Mouse (Mus musculus) embryonic facial prominence, embryonic 11.5 days (tissue): ENCODE results near the gene Tgfb2. TPM values are rescaled to one million over a fixed set of nuclear protein-coding genes. Genes with fewer than 3 reads are reported as not detected.

ENCODE experiments used
- ATAC-seq: fragments of 200-750 bp; cut with Nextera tagmentation; replicated peaks from 2 replicates; pipeline ENCODE4 v1.8.0; 2017; ENCODE audit warnings: low read depth; ENCODE audit not compliant: insufficient number of reproducible peaks, low FRiP score, low TSS enrichment
- DNase-seq: peaks from one replicate; pipeline ENCODE4 v3.0.0-alpha.2; 2015; ENCODE audit warnings: low spot score
- H3K27ac ChIP-seq: fragments of 300-500 bp; sonication (generic); replicated peaks from 2 replicates; pipeline ENCODE4 v1.5.1; 2014; ENCODE audit warnings: mild to moderate bottlenecking, low read depth, low read length, control low read depth
- H3K27me3 ChIP-seq: fragments of 300-500 bp; sonication (generic); 2 replicates; pipeline ENCODE4 v1.6.1; 2014; ENCODE audit warnings: mild to moderate bottlenecking, low read length, moderate library complexity, mixed read lengths; ENCODE audit not compliant: control insufficient read depth, insufficient read depth
- H3K36me3 ChIP-seq: fragments of 300-500 bp; sonication (generic); replicated peaks from 2 replicates; pipeline ENCODE4 v1.6.1; 2014; ENCODE audit warnings: low read depth, mild to moderate bottlenecking, low read length, moderate library complexity, mixed read lengths; ENCODE audit not compliant: control insufficient read depth, insufficient read depth
- H3K4me1 ChIP-seq: fragments of 300-500 bp; sonication (generic); 2 replicates; pipeline ENCODE4 v1.6.1; 2014; ENCODE audit warnings: low read length, mixed read lengths; ENCODE audit not compliant: control insufficient read depth, insufficient read depth
- H3K4me2 ChIP-seq: fragments of 300-500 bp; sonication (generic); 2 replicates; pipeline ENCODE4 v1.6.1; 2014; ENCODE audit warnings: low read depth, mild to moderate bottlenecking, control low read depth, low read length, moderate library complexity
- H3K4me3 ChIP-seq: fragments of 300-500 bp; sonication (generic); 2 replicates; pipeline ENCODE4 v1.5.1; 2014; ENCODE audit warnings: low read depth, low read length, control low read depth
- H3K9ac ChIP-seq: fragments of 300-500 bp; sonication (generic); replicated peaks from 2 replicates; pipeline ENCODE4 v1.6.1; 2014; ENCODE audit warnings: mild to moderate bottlenecking, control low read depth, low read length
- H3K9me3 ChIP-seq: fragments of 300-500 bp; sonication (generic); replicated peaks from 2 replicates; pipeline ENCODE4 v1.6.1; 2016; ENCODE audit warnings: mild to moderate bottlenecking, low read length, inconsistent platforms, mixed read lengths; ENCODE audit not compliant: control insufficient read depth
- WGBS: fragments of 180-500 bp; shearing (Covaris S2); extraction: QIAGEN DNeasy Blood & Tissue Kit; methylation state at CpG from one replicate; pipeline ENCODE4 v1.1.7; 2014; 5-methylcytosine and 5-hydroxymethylcytosine counted together
- polyA plus RNA-seq: library from polyadenylated mRNA; unstranded; fragments of >200 nt; fragmentation: Nextera tagmentation; extraction: Ambion mirVana; gene quantifications from 2 replicates; pipeline ENCODE4 v1.2.1, GENCODE M21; 2014

Gene Tgfb2
- polyA plus RNA-seq, 1 experiment from 2014 or later, result 38.5 TPM

- Histone ChIP-seq H3K4me3 (no peak overlapping the region), H3K27me3 (no peaks in the 10 kb centered on the region), H3K36me3 (no peaks in the 10 kb centered on the region), H3K27ac (no peak overlapping the region), H3K4me1 (no peaks in the 10 kb centered on the region), H3K9me3 (no peaks in the 10 kb centered on the region), H3K4me2 (no peak overlapping the region), H3K9ac (no peak overlapping the region)
- WGBS, result 80% methylated on average over 15 of the region's 15 CpGs
- no peak for ATAC-seq
- DNase-seq, result no peak
These were observed 7.0 kb downstream of the Tgfb2 start for GRCm38 (mm10) chr1:186698583-186699338.

- Histone ChIP-seq H3K9ac (no peak overlapping the region), H3K4me1 (no peaks in the 10 kb centered on the region), H3K9me3 (no peaks in the 10 kb centered on the region), H3K36me3 (no peaks in the 10 kb centered on the region), H3K27ac (no peak overlapping the region), H3K27me3 (no peaks in the 10 kb centered on the region), H3K4me3 (no peak overlapping the region), H3K4me2 (no peak overlapping the region)
- no peak for DNase-seq
- WGBS, result 91% methylated on average over 9 of the region's 9 CpGs
- no peak for ATAC-seq
These were observed 9.6 kb downstream of the Tgfb2 start for GRCm38 (mm10) chr1:186696231-186696630.

- Histone ChIP-seq H3K4me1 (no peaks in the 10 kb centered on the region), H3K27me3 (no peaks in the 10 kb centered on the region), H3K27ac (no peak overlapping the region), H3K36me3 (no peaks in the 10 kb centered on the region), H3K9ac (no peak overlapping the region), H3K4me3 (no peak overlapping the region), H3K4me2 (no peak overlapping the region), H3K9me3 (no peaks in the 10 kb centered on the region)
- 52% methylated on average over 4 of the region's 4 CpGs for WGBS
- ATAC-seq, result no peak
- DNase-seq, result no peak
These were observed 10.4 kb downstream of the Tgfb2 start for GRCm38 (mm10) chr1:186695361-186695760.

GRCm38 (mm10) chr1:186692370-186692769, 13.4 kb downstream of the Tgfb2 start:
- no peak overlapping the region for H3K27ac ChIP-seq
- DNase-seq (no peak), ATAC-seq (no peak)
- WGBS, result 92% methylated on average over 4 of the region's 4 CpGs
- H3K9ac ChIP-seq, result no peak overlapping the region
- no peak overlapping the region for H3K4me2 ChIP-seq
- no peak overlapping the region for H3K4me3 ChIP-seq
- no peaks in the 10 kb centered on the region for H3K27me3 ChIP-seq
- no peaks in the 10 kb centered on the region for H3K4me1 ChIP-seq
- H3K36me3 ChIP-seq, result no peaks in the 10 kb centered on the region
- no peaks in the 10 kb centered on the region for H3K9me3 ChIP-seq

GRCm38 (mm10) chr1:186691708-186692107, 14.1 kb downstream of the Tgfb2 start:
- DNase-seq, result no peak
- H3K27me3 ChIP-seq, result no peaks in the 10 kb centered on the region
- no peak overlapping the region for H3K4me3 ChIP-seq
- no peaks in the 10 kb centered on the region for H3K36me3 ChIP-seq
- no peak overlapping the region for H3K27ac ChIP-seq
- WGBS, result 91% methylated on average over 9 of the region's 9 CpGs
- no peak overlapping the region for H3K9ac ChIP-seq
- H3K4me2 ChIP-seq, result no peak overlapping the region
- no peaks in the 10 kb centered on the region for H3K9me3 ChIP-seq
- ATAC-seq, result no peak
- H3K4me1 ChIP-seq, result no peaks in the 10 kb centered on the region

- H3K4me3 ChIP-seq, result no peak overlapping the region
- DNase-seq (no peak), ATAC-seq (no peak)
- WGBS, result 92% methylated on average over 3 of the region's 3 CpGs
- H3K9ac ChIP-seq, result no peak overlapping the region
- no peak overlapping the region for H3K27ac ChIP-seq
- no peaks in the 10 kb centered on the region for H3K27me3 ChIP-seq
- H3K4me2 ChIP-seq, result no peak overlapping the region
- H3K36me3 ChIP-seq, result no peaks in the 10 kb centered on the region
- no peaks in the 10 kb centered on the region for H3K4me1 ChIP-seq
- H3K9me3 ChIP-seq, result no peaks in the 10 kb centered on the region
These were observed 21.7 kb downstream of the Tgfb2 start for GRCm38 (mm10) chr1:186684041-186684440.

- Histone ChIP-seq H3K9me3 (no peaks in the 10 kb centered on the region), H3K4me2 (no peak overlapping the region), H3K9ac (no peak overlapping the region), H3K4me3 (no peak overlapping the region), H3K27ac (no peak overlapping the region), H3K27me3 (no peaks in the 10 kb centered on the region), H3K36me3 (no peaks in the 10 kb centered on the region), H3K4me1 (no peaks in the 10 kb centered on the region)
- WGBS, result 32% methylated on average over 7 of the region's 7 CpGs
- DNase-seq, result peak; percentile 6
- no peak for ATAC-seq
These were observed 23.2 kb downstream of the Tgfb2 start for GRCm38 (mm10) chr1:186682606-186683005.

- no peaks in the 10 kb centered on the region for H3K36me3 ChIP-seq
- H3K27ac ChIP-seq, result no peak overlapping the region
- H3K9ac ChIP-seq, result no peak overlapping the region
- ATAC-seq, result no peak
- H3K27me3 ChIP-seq, result no peaks in the 10 kb centered on the region
- WGBS, result 84% methylated on average over 12 of the region's 12 CpGs
- H3K4me2 ChIP-seq, result no peak overlapping the region
- H3K4me1 ChIP-seq, result no peaks in the 10 kb centered on the region
- H3K9me3 ChIP-seq, result no peaks in the 10 kb centered on the region
- no peak overlapping the region for H3K4me3 ChIP-seq
- DNase-seq, result no peak
These were observed 28.2 kb downstream of the Tgfb2 start for GRCm38 (mm10) chr1:186677614-186678013.
